In the genomic region with DNA sequence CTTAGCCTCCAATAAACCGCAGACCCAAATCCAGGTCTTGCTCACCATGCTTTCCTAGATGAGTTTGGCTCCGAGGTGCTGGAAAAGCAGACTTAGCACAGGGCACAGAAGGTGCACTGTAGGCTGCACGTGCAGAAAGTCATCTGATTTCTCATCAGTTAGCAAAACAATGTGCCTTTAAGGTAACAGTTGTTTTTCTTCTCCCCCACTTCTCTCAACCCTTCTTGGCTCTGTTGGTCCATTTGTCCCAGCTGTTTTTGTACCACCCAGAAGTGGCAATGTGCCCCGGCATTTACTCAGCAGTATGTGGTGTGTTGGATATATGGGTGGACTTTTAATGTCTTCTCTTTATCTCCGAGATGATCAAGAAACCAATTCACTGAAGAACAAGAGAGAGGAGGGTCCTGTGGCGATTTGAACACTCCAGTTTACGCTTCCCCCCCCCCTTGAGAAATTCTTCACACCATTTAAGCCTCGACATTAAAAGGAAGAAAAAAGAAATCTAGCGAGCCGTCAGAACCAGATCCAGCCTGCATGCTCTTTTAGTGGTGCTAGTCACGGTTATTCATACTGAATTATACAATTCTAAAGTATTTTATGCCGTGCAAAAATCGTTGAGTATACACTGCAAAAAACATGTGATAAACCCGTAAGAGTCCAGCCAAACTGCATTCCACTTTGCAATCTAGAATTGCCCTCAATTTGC, we compare ENCODE assay signal across 17 mouse cellular contexts.
DNase-seq lines count a peak whose midpoint lies in the region; ATAC-seq and TF ChIP-seq lines count a peak whose summit lies in the region.
"Had no signal": no experiment of that assay in that cellular context is flagged by ENCODE, and none has a peak within 500 bp of the region (broad histone marks: within the 10 kb centered on the region; RNA-seq: fewer than 3 reads in every experiment).

No protein-coding gene starts in this region.

- no peak overlapping the region for H3K4me3 ChIP-seq in lung, postnatal 0 days (ENCODE audit: low read depth, low read length)
- no peak overlapping the region for H3K4me3 ChIP-seq in lung, adult 2 months (replicated peaks; ENCODE audit: extremely low read depth, low read depth, low read length)
- no peak overlapping the region for H3K4me3 ChIP-seq in hindbrain, embryonic 10.5 days
- no peak overlapping the region for H3K4me3 ChIP-seq in hindbrain, embryonic 16.5 days (ENCODE audit: low read length)
- H3K4me3 ChIP-seq in neural tube, embryonic 12.5 days, result no peak overlapping the region
- H3K4me3 ChIP-seq: heart, embryonic 15.5 days; limb, embryonic 13.5 days had no signal

- no peak for TF ChIP-seq CTCF in lung, postnatal 0 days (IDR thresholded peaks at IDR 0.05)
- no peak for TF ChIP-seq CTCF in lung, adult 2 months (IDR thresholded peaks at IDR 0.05; ENCODE audit: insufficient read depth, low read length)

- H3K36me3 ChIP-seq in lung, postnatal 0 days (ENCODE audit: insufficient read depth, low read length), result no peaks in the 10 kb centered on the region
- 0 out of 2 replicates have a peak, but pooled peaks cover 3% of the 10 kb centered on the region for H3K36me3 ChIP-seq in hindbrain, embryonic 10.5 days
- no peaks in the 10 kb centered on the region for H3K36me3 ChIP-seq in hindbrain, embryonic 16.5 days (ENCODE audit: control insufficient read depth, insufficient read depth, low read length)
- H3K36me3 ChIP-seq in neural tube, embryonic 12.5 days, result no peaks in the 10 kb centered on the region
- H3K36me3 ChIP-seq: heart, embryonic 15.5 days; limb, embryonic 13.5 days had no signal

- no peaks in the 10 kb centered on the region for H3K27me3 ChIP-seq in lung, postnatal 0 days (replicated peaks; ENCODE audit: insufficient read depth, low read length)
- no peaks in the 10 kb centered on the region for H3K27me3 ChIP-seq in hindbrain, embryonic 10.5 days (ENCODE audit: insufficient read depth, poor library complexity, severe bottlenecking)
- no peaks in the 10 kb centered on the region for H3K27me3 ChIP-seq in hindbrain, embryonic 16.5 days (replicated peaks; ENCODE audit: control insufficient read depth, insufficient read depth, low read length)
- no peaks in the 10 kb centered on the region for H3K27me3 ChIP-seq in neural tube, embryonic 12.5 days (replicated peaks)
- H3K27me3 ChIP-seq: heart, embryonic 15.5 days had no signal

- DNase-seq in lung, postnatal 0 days (ENCODE audit: low spot score), result peak; percentile 35
- no peak for DNase-seq in lung, adult 2 months
- no peak for DNase-seq in hindbrain, embryonic 10.5 days (ENCODE audit: low spot score)
- DNase-seq in gastrocnemius, adult 18-20 months (ENCODE audit: low spot score), result no peak
- DNase-seq in adrenal gland, postnatal 4 days (ENCODE audit: low spot score in 2 of 2), result no peak
- DNase-seq in cerebellum, adult 18-20 months, result no peak
- DNase-seq: adrenal gland, postnatal 10 days; cerebellum, adult 8-10 months; kidney, adult 2 months; layer of hippocampus, postnatal 36 days; right cerebral cortex, postnatal 14 days; thymus, postnatal 4 days had no signal

- no peaks in the 10 kb centered on the region for H3K9me3 ChIP-seq in lung, postnatal 0 days (ENCODE audit: low read length)
- peaks cover 13% of the 10 kb centered on the region for H3K9me3 ChIP-seq in hindbrain, embryonic 10.5 days
- H3K9me3 ChIP-seq in hindbrain, embryonic 16.5 days (ENCODE audit: control insufficient read depth, low read length), result peaks cover 3% of the 10 kb centered on the region
- H3K9me3 ChIP-seq in neural tube, embryonic 12.5 days, result peaks cover 5% of the 10 kb centered on the region; the same call in 1 of the 2 replicates
- H3K9me3 ChIP-seq: heart, embryonic 15.5 days had no signal

- no peaks in the 10 kb centered on the region for H3K4me1 ChIP-seq in lung, postnatal 0 days (ENCODE audit: insufficient read depth, low read depth, low read length)
- H3K4me1 ChIP-seq in lung, adult 2 months (ENCODE audit: control insufficient read depth, insufficient read depth, low read length), result no peaks in the 10 kb centered on the region
- peaks cover 24% of the 10 kb centered on the region for H3K4me1 ChIP-seq in hindbrain, embryonic 10.5 days (replicated peaks)
- H3K4me1 ChIP-seq in hindbrain, embryonic 16.5 days (ENCODE audit: control insufficient read depth, insufficient read depth, low read depth, low read length), result peaks cover 11% of the 10 kb centered on the region
- H3K4me1 ChIP-seq in neural tube, embryonic 12.5 days, result peaks cover 12% of the 10 kb centered on the region; the same call in 1 of the 2 replicates
- H3K4me1 ChIP-seq: heart, embryonic 15.5 days had no signal

- ATAC-seq in lung, postnatal 0 days, result peak; percentile 44; the same call in 1 of the 2 replicates
- peak; percentile 55; the same call in 1 of the 2 replicates for ATAC-seq in hindbrain, embryonic 16.5 days
- peak; percentile 11; the same call in 1 of the 2 replicates for ATAC-seq in neural tube, embryonic 12.5 days (ENCODE audit: low FRiP score, low read depth)
- ATAC-seq: CD4-positive, CD25-positive, alpha-beta regulatory T cell, adult 4 months had no signal

- 0 out of 2 replicates have a peak overlapping the region, but pooled peaks have one; percentile 17 for H3K27ac ChIP-seq in lung, postnatal 0 days (ENCODE audit: low read length)
- H3K27ac ChIP-seq in hindbrain, embryonic 10.5 days, result peak overlapping the region; percentile 62; the same call in 1 of the 2 replicates
- H3K27ac ChIP-seq in hindbrain, embryonic 16.5 days (ENCODE audit: low read depth, low read length), result 0 out of 2 replicates have a peak overlapping the region, but pooled peaks have one; percentile 25
- peak overlapping the region; percentile 59; the same call in 1 of the 2 replicates for H3K27ac ChIP-seq in neural tube, embryonic 12.5 days
- H3K27ac ChIP-seq: heart, embryonic 15.5 days; limb, embryonic 13.5 days had no signal

- no peak for TF ChIP-seq POLR2A in lung, adult 2 months (IDR thresholded peaks at IDR 0.05; ENCODE audit: borderline replicate concordance, extremely low read depth, low read depth, low read length)

- no peak overlapping the region for H3K4me2 ChIP-seq in lung, postnatal 0 days (replicated peaks; ENCODE audit: low read depth, low read length)
- H3K4me2 ChIP-seq in hindbrain, embryonic 16.5 days (ENCODE audit: low read length), result peak overlapping the region; percentile 36
- H3K4me2 ChIP-seq in neural tube, embryonic 12.5 days (replicated peaks), result peak overlapping the region; percentile 31; the same call in 1 of the 2 replicates
- H3K4me2 ChIP-seq: heart, embryonic 15.5 days; limb, embryonic 13.5 days had no signal

- TF ChIP-seq EP300 in lung, postnatal 0 days (IDR thresholded peaks at IDR 0.05), result peak; percentile 33; the same call in 1 of the 2 replicates

- 48% methylated on average over 14 of the region's 14 CpGs for WGBS in lung, postnatal 0 days
- WGBS in lung, adult 2 months, result 58% methylated on average over 14 of the region's 14 CpGs
- 67% methylated on average over 14 of the region's 14 CpGs for WGBS in hindbrain, embryonic 10.5 days
- 35% methylated on average over 14 of the region's 14 CpGs for WGBS in hindbrain, embryonic 16.5 days
- 36% methylated on average over 14 of the region's 14 CpGs for WGBS in neural tube, embryonic 12.5 days

- H3K9ac ChIP-seq in lung, postnatal 0 days (replicated peaks; ENCODE audit: low read depth), result no peak overlapping the region
- H3K9ac ChIP-seq in hindbrain, embryonic 16.5 days (ENCODE audit: low read depth, low read length), result no peak overlapping the region
- H3K9ac ChIP-seq in neural tube, embryonic 12.5 days, result no peak overlapping the region
- H3K9ac ChIP-seq: heart, embryonic 15.5 days; limb, embryonic 13.5 days had no signal
